Mouse (Mus musculus) limb, embryonic 14.5 days (tissue): ENCODE data around the gene Mto1. TPM values are rescaled to one million over a fixed set of nuclear protein-coding genes. Genes with fewer than 3 reads are reported as not detected.

Source experiments
- ATAC-seq: fragments of 200-750 bp; cut with Nextera tagmentation; 2 replicates; pipeline ENCODE4 v1.8.0; 2017; ENCODE audit warnings: low read depth, moderate number of reproducible peaks, moderate TSS enrichment; ENCODE audit not compliant: low FRiP score
- DNase-seq: peaks from one replicate; pipeline ENCODE4 v3.0.0-alpha.2; 2015; ENCODE audit warnings: low spot score
- H3K27ac ChIP-seq: fragments of 300-500 bp; sonication (generic); replicated peaks from 2 replicates; pipeline ENCODE4 v1.5.1; 2014; ENCODE audit warnings: low read depth, mild to moderate bottlenecking, low read length, moderate library complexity, mixed read lengths
- H3K27me3 ChIP-seq: fragments of 300-500 bp; sonication (generic); 2 replicates; pipeline ENCODE4 v1.6.1; 2014; ENCODE audit warnings: low read length, mixed read lengths; ENCODE audit not compliant: control insufficient read depth, insufficient read depth
- H3K36me3 ChIP-seq: fragments of 300-500 bp; sonication (generic); 2 replicates; pipeline ENCODE4 v1.6.1; 2014; ENCODE audit warnings: mild to moderate bottlenecking, low read length, moderate library complexity, mixed read lengths; ENCODE audit not compliant: control insufficient read depth, insufficient read depth
- H3K4me1 ChIP-seq: fragments of 300-500 bp; sonication (generic); 2 replicates; pipeline ENCODE4 v1.6.1; 2014; ENCODE audit warnings: antibody characterized with exemption, low read length, mixed read lengths; ENCODE audit not compliant: control insufficient read depth, insufficient read depth
- H3K4me2 ChIP-seq: fragments of 300-500 bp; sonication (generic); replicated peaks from 2 replicates; pipeline ENCODE4 v1.6.1; 2014; ENCODE audit warnings: low read depth, mild to moderate bottlenecking, low read length, moderate library complexity; ENCODE audit not compliant: severe bottlenecking
- H3K4me3 ChIP-seq: fragments of 300-500 bp; sonication (generic); replicated peaks from 2 replicates; pipeline ENCODE4 v1.5.1; 2014; ENCODE audit warnings: low read length
- H3K9ac ChIP-seq: fragments of 300-500 bp; sonication (generic); 2 replicates; pipeline ENCODE4 v1.6.1; 2014; ENCODE audit warnings: mild to moderate bottlenecking, low read depth, low read length, moderate library complexity; ENCODE audit not compliant: severe bottlenecking
- H3K9me3 ChIP-seq: fragments of 300-500 bp; sonication (generic); 2 replicates; pipeline ENCODE4 v1.6.1; 2016; ENCODE audit warnings: low read length; ENCODE audit not compliant: control insufficient read depth
- POLR2A ChIP-seq: fragments of 200-500 bp; IDR thresholded peaks from 2 replicates; pipeline ENCODE4 v1.8.0; 2012; ENCODE audit warnings: inconsistent platforms, mild to moderate bottlenecking, moderate library complexity, borderline replicate concordance; ENCODE audit not compliant: insufficient read depth, insufficient read length; ENCODE audit errors: extremely low read depth
- WGBS: fragments of 180-500 bp; shearing (Covaris S2); extraction: QIAGEN DNeasy Blood & Tissue Kit; methylation state at CpG from one replicate; pipeline ENCODE4 v1.1.7; 2014; 5-methylcytosine and 5-hydroxymethylcytosine counted together
- polyA plus RNA-seq, 2 experiments: library from polyadenylated mRNA; depleted of rRNA in 1 of 2; stranded (reverse) in 1 of 2; unstranded in 1 of 2; fragments of >200 nt; fragmentation: Nextera tagmentation in 1 of 2; extraction: Ambion mirVana in 1 of 2; gene quantifications; 2 replicates each; pipeline versions ENCODE4 v1.2.1 to v1.2.3; 2012 to 2014

The Mto1 gene
- polyA plus RNA-seq, 2 experiments: 20.3 to 23.3 TPM

DNA sequence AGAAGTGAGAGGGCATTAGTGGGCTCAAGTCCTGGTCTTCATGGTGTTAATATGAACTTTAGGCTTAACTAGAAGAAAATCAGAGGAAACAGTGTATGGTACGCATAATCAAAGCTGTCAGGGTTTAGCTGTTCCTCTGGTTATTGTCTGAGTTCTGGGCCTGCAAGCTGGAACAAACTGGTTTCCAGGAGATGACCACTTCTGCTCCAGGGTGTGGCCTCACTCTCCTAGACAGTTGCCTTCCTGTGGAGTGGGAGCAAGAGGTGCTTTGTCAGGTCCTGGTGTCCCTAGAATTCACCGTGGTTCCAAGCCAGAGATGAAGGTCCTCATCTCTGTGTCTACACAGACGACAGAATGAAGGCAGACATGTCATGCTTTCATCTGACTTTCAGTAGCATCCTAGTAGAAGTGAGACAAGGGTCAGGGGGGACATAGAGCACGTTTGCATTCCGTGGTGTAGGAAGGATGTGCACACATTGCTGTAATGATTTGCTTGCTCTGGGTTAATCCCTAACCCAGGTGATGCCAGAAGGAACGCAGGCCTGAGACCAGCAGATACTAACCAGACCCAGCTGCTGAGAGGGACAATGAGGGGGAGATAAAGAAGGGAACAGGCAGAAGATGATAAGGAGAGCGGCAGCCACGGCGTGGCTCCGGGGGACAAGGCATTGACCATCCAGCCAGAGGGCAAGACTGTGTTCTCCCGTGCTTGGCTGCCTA lies 58.2 kb downstream of the Mto1 start:
- ATAC-seq (no peak), DNase-seq (no peak)
- H3K36me3 ChIP-seq: no peaks in the 10 kb centered on the region
- no peak overlapping the region for H3K27ac ChIP-seq
- no peaks in the 10 kb centered on the region for H3K27me3 ChIP-seq
- no peak overlapping the region for H3K9ac ChIP-seq
- H3K4me3 ChIP-seq: no peak overlapping the region
- WGBS: 53% methylated on average over 11 of the region's 11 CpGs
- TF ChIP-seq POLR2A: no peak
- H3K4me1 ChIP-seq: peaks cover 8% of the 10 kb centered on the region
- H3K4me2 ChIP-seq: no peak overlapping the region
- no peaks in the 10 kb centered on the region for H3K9me3 ChIP-seq

DNA sequence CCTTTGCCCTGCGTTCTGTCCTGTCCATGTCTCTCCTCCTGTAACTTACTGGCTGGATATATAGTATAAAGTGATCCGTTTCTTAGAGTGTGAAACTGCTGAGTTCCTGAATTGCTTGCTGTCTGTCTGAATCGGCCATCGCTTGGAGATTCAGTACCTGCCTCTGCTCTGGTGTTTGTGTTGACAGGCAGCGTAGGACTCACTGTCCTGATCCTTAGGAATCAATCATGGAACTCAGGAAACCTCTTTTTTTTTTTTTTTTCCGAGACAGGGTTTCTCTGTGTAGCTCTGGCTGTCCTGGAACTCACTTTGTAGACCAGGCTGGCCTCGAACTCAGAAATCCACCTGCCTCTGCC lies 58.7 kb downstream of the Mto1 start:
- Histone ChIP-seq H3K4me1 (peaks cover 8% of the 10 kb centered on the region), H3K27ac (no peak overlapping the region), H3K27me3 (no peaks in the 10 kb centered on the region), H3K9ac (no peak overlapping the region), H3K4me3 (no peak overlapping the region), H3K36me3 (no peaks in the 10 kb centered on the region), H3K9me3 (no peaks in the 10 kb centered on the region; the same call in 1 of the 2 replicates), H3K4me2 (no peak overlapping the region)
- TF ChIP-seq POLR2A: no peak
- no peak for ATAC-seq
- 87% methylated on average over 7 of the region's 7 CpGs for WGBS
- no peak for DNase-seq

DNA sequence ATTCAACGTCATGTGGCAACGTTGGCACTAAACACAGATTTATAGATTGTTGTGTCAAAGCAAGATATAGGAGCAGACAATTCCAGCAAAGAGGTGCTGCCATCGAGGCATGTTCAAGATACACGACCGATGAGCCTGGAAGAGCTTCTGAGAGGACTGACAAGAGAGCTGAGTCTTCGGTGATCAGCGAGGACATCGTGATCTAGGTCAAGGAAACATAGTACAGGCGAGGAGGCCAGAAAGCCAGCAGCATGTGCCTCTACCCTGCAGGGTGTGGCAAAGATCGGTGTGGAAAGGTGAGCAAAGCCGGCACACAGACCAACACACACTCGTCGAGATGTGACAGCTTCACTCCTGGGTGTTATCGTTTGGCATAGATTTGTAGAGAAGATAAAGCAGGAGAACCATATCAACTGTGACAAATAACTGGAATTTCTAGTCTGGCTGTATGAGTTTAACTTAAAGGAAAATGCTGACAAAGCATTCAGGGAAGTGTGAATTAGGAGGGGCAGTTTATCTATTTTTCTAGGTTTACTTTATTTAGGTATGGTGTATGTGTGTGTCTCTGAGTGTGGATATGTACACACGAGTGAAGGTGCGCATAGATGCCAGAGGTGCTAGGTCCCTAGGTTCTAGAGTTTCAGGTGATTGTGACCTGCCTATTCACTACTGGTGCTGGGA lies 60.2 kb downstream of the Mto1 start:
- H3K27me3 ChIP-seq: no peaks in the 10 kb centered on the region
- DNase-seq (no peak), ATAC-seq (no peak)
- H3K36me3 ChIP-seq: no peaks in the 10 kb centered on the region
- H3K9me3 ChIP-seq: no peaks in the 10 kb centered on the region; the same call in 1 of the 2 replicates
- H3K4me3 ChIP-seq: no peak overlapping the region
- no peak overlapping the region for H3K4me2 ChIP-seq
- H3K27ac ChIP-seq: no peak overlapping the region
- no peak for TF ChIP-seq POLR2A
- no peak overlapping the region for H3K9ac ChIP-seq
- 86% methylated on average over 16 of the region's 16 CpGs for WGBS
- peaks cover 3% of the 10 kb centered on the region for H3K4me1 ChIP-seq

DNA sequence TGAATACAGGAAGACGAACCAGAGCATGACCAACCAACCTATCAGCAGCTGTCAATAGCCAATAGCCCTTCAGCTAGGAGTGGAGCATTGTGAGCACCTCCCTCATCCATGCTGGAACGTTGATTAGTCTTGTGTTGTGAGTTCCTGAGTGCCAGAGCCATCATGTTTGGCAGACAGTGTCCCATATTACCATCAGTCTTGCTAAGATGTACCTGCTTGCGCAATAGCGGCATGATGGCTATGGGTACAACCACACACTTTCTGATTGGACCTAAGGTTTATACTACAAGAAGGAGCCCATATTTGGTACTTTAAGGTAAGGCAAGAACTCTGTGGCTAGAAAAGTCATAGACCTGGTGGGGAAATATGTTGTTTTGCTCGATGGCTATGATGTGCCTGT lies 63.7 kb downstream of the Mto1 start:
- ATAC-seq: no peak

DNA sequence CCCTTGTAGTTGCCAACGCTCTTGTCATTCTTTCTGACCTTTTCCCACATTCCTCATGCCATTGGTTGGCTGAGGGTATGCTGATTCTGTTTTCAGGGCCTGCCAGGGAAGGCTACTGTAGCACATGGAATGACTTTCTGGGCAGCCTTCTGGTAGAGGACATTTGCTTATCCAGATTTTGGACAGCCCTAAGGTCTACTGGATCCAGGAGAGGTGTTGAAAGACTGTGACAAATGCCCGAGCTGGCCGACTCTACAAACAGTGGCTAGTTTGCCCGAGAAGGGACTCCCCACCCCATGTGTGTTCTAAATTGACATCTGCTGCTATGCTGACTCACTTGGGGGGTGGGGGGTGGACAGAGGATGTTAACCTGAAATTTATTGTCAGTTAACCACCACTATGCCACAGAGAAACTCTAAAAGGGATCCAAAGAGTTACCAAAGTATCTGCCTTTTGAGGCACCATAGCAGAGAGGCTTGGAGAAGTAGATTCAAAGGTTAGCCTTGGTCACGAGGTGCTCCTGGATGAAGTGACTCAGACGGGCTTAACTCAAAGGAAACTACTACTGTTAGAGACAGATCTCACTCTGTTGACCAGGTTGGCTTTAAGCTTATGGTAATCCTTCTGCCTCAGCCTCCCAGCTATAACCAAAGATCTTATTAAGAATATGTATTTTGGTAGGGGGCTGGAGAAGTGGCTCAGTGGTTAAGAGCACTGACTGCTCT lies 65.9 kb downstream of the Mto1 start:
- Histone ChIP-seq H3K27me3 (no peaks in the 10 kb centered on the region), H3K9me3 (no peaks in the 10 kb centered on the region; the same call in 1 of the 2 replicates), H3K4me3 (no peak overlapping the region), H3K9ac (no peak overlapping the region), H3K4me1 (no peaks in the 10 kb centered on the region), H3K36me3 (no peaks in the 10 kb centered on the region), H3K27ac (no peak overlapping the region), H3K4me2 (no peak overlapping the region)
- TF ChIP-seq POLR2A: no peak
- ATAC-seq (no peak), DNase-seq (no peak)
- WGBS: 57% methylated on average over 6 of the region's 6 CpGs

More for the DNA sequence above, 63.7 kb downstream of the Mto1 start:
- 94% methylated on average over 5 of the region's 5 CpGs for WGBS
- Histone ChIP-seq H3K27me3 (no peaks in the 10 kb centered on the region), H3K4me1 (no peaks in the 10 kb centered on the region), H3K36me3 (no peaks in the 10 kb centered on the region), H3K9me3 (no peaks in the 10 kb centered on the region; the same call in 1 of the 2 replicates), H3K4me2 (no peak overlapping the region), H3K27ac (no peak overlapping the region), H3K9ac (no peak overlapping the region), H3K4me3 (no peak overlapping the region)
- TF ChIP-seq POLR2A: no peak
- DNase-seq: no peak
